Mouse (Mus musculus): ENCODE measurements around the gene Krtap5-2. TPM values are rescaled to one million over a fixed set of nuclear protein-coding genes. Genes with fewer than 3 reads are reported as not detected.
"Not testable (repeated sequence)": the region's sequence is repeated elsewhere in the genome, so short reads cannot be mapped to it uniquely, and the experiment has no call there.

Krtap5-2 gene
- polyA plus RNA-seq, 1 experiment from 2014 or later: not detected

- WGBS: 47% methylated on average over 3 of the region's 3 CpGs
Measured at GRCm38 (mm10) chr7:142169836-142170235, 6.0 kb downstream of the Krtap5-2 start.

GRCm38 (mm10) chr7:142165639-142166038 lies 10.2 kb downstream of the Krtap5-2 start, which contains the start of gene Gm4553:
Gene Gm4553, minus strand, starts transcription at chr7:142165739.
- not testable (repeated sequence) for H3K4me1 ChIP-seq (replicated peaks); H3K27me3 ChIP-seq (replicated peaks); H3K4me3 ChIP-seq; H3K4me2 ChIP-seq; ATAC-seq (ENCODE audit: insufficient number of reproducible peaks, low FRiP score); H3K36me3 ChIP-seq; H3K9me3 ChIP-seq (replicated peaks); H3K9ac ChIP-seq; H3K27ac ChIP-seq (ENCODE audit: poor library complexity, severe bottlenecking)

More at GRCm38 (mm10) chr7:142169836-142170235, 6.0 kb downstream of the Krtap5-2 start:
- Histone ChIP-seq H3K4me3 (no peak overlapping the region), H3K9me3 (replicated peaks) (no peaks in the 10 kb centered on the region), H3K4me2 (no peak overlapping the region), H3K27ac (ENCODE audit: poor library complexity, severe bottlenecking) (no peak overlapping the region), H3K36me3 (no peaks in the 10 kb centered on the region), H3K9ac (no peak overlapping the region), H3K4me1 (replicated peaks) (no peaks in the 10 kb centered on the region), H3K27me3 (replicated peaks) (peaks cover 6% of the 10 kb centered on the region; the same call in 1 of the 2 replicates)
- no peak for ATAC-seq (ENCODE audit: insufficient number of reproducible peaks, low FRiP score)

DNA sequence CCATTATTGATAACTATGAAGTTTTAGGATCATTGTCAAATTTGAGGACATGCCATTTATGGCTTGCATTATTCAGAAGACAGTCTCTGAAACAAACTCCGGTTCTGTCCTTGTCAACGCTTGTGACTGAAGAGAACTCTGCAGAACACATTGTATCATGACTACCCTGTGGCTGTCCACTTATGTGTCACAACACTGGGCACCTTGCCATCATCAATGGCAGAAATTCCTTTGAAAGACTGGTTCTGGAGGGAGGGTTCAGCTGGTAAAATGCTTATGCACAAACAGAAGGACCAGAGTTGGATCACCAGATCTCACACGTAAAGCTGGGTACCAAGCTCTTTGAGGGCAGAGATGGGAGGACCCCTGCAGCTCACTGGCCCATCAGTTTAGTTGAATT lies 16.4 kb downstream of the Krtap5-2 start:
- Histone ChIP-seq H3K27me3 (replicated peaks) (no peaks in the 10 kb centered on the region; the same call in 1 of the 2 replicates), H3K9ac (no peak overlapping the region), H3K4me1 (replicated peaks) (no peaks in the 10 kb centered on the region), H3K36me3 (no peaks in the 10 kb centered on the region), H3K4me2 (no peak overlapping the region), H3K27ac (ENCODE audit: poor library complexity, severe bottlenecking) (no peak overlapping the region), H3K9me3 (replicated peaks) (no peaks in the 10 kb centered on the region), H3K4me3 (no peak overlapping the region)
- 84% methylated on average over 3 of the region's 3 CpGs for WGBS
- ATAC-seq (ENCODE audit: insufficient number of reproducible peaks, low FRiP score): no peak

GRCm38 (mm10) chr7:142157013-142157412 lies 18.8 kb downstream of the Krtap5-2 start, which contains the start of gene Gm29735:
Gene Gm29735, minus strand, starts transcription at chr7:142157113.
- not testable (repeated sequence) for H3K4me3 ChIP-seq

DNA sequence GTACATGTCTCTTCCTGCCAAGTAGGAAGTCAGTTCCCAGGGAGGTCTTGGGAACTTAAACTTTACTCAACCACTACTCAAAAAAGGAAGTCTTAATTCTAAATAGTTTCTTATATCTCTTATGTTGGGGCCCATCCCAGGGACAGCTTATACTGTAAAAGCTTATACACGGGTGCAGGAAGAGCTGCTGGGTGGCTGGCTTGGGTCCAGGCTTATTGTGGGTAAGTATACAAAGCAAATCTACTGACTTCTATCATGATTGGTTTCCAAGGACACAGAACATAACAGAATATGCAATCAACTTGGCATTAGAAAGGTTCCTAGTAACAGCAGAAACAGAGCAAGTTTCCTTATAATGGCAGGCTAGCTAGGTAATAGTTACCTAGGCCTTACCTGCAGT lies 20.5 kb downstream of the Krtap5-2 start:
- WGBS: 69% methylated on average over 1 of the region's 1 CpGs
- no peak for ATAC-seq (ENCODE audit: insufficient number of reproducible peaks, low FRiP score)
- Histone ChIP-seq H3K27me3 (replicated peaks) (no peaks in the 10 kb centered on the region; the same call in 1 of the 2 replicates), H3K36me3 (no peaks in the 10 kb centered on the region), H3K4me2 (no peak overlapping the region), H3K9me3 (replicated peaks) (no peaks in the 10 kb centered on the region), H3K4me3 (no peak overlapping the region), H3K9ac (no peak overlapping the region), H3K4me1 (replicated peaks) (no peaks in the 10 kb centered on the region), H3K27ac (ENCODE audit: poor library complexity, severe bottlenecking) (no peak overlapping the region)

More at GRCm38 (mm10) chr7:142157013-142157412, 18.8 kb downstream of the Krtap5-2 start, which contains the start of gene Gm29735:
- not testable (repeated sequence) for H3K4me1 ChIP-seq (replicated peaks); H3K9ac ChIP-seq; H3K27me3 ChIP-seq (replicated peaks); H3K36me3 ChIP-seq; H3K9me3 ChIP-seq (replicated peaks); ATAC-seq (ENCODE audit: insufficient number of reproducible peaks, low FRiP score); H3K27ac ChIP-seq (ENCODE audit: poor library complexity, severe bottlenecking); H3K4me2 ChIP-seq
- 47% methylated on average over 2 of the region's 2 CpGs for WGBS

DNA sequence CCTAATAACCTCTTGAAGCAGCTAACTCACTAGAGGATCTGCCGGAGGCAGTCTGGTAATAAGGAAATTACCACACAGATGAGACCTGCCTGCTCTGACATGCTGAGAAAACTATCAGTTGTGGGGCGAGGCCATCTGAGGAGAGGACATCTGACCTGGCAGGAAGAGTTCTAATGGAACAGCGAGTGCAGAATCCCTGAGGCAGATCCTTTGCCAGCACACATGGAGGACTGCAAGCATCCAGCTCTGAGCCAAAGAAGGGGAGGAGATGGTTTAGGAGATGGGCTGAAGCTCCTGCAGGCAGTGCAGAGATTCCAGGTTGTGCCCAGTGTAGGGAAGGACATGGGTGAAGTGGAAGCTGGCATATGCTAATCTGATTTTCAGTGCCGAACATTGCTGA lies 23.6 kb downstream of the Krtap5-2 start:
- Histone ChIP-seq H3K9ac (no peak overlapping the region), H3K27ac (ENCODE audit: poor library complexity, severe bottlenecking) (no peak overlapping the region), H3K4me2 (no peak overlapping the region), H3K9me3 (replicated peaks) (no peaks in the 10 kb centered on the region), H3K27me3 (replicated peaks) (no peaks in the 10 kb centered on the region), H3K4me3 (no peak overlapping the region), H3K36me3 (no peaks in the 10 kb centered on the region), H3K4me1 (replicated peaks) (no peaks in the 10 kb centered on the region)
- ATAC-seq (ENCODE audit: insufficient number of reproducible peaks, low FRiP score): no peak
- WGBS: 76% methylated on average over 4 of the region's 4 CpGs

- H3K9me3 ChIP-seq (replicated peaks): no peaks in the 10 kb centered on the region
- H3K36me3 ChIP-seq: no peaks in the 10 kb centered on the region
- no peak overlapping the region for H3K27ac ChIP-seq (ENCODE audit: poor library complexity, severe bottlenecking)
- no peaks in the 10 kb centered on the region for H3K4me1 ChIP-seq (replicated peaks)
- no peak overlapping the region for H3K4me2 ChIP-seq
- H3K4me3 ChIP-seq: no peak overlapping the region
- no peak for ATAC-seq (ENCODE audit: insufficient number of reproducible peaks, low FRiP score)
- H3K27me3 ChIP-seq (replicated peaks): peaks cover 16% of the 10 kb centered on the region
- no peak overlapping the region for H3K9ac ChIP-seq
Measured at GRCm38 (mm10) chr7:142148633-142149032, 27.2 kb downstream of the Krtap5-2 start.

DNA sequence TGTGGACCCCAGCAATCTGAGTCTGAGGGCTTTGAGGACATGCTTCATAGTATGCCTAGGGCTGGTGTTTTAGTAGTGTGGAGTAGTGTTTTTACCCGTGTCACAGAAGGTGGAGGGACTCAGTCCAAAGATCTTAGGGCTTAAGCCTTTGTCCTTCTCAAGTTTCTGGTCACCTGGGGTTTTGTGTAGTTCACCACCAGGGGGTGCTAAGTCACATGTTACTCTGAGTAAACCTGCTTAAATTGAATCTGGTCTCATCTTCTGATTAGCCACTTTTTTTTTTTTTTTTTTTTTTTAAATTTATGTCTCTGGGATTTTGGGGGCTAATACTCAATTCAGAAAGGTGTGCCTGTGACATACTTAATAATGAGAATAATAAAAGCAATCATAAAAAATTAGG lies 29.8 kb downstream of the Krtap5-2 start:
- no peak overlapping the region for H3K9ac ChIP-seq

GRCm38 (mm10) chr7:142145413-142145940 lies 30.3 kb downstream of the Krtap5-2 start:
- H3K4me3 ChIP-seq: no peak overlapping the region
- ATAC-seq (ENCODE audit: insufficient number of reproducible peaks, low FRiP score): no peak
- peaks cover 9% of the 10 kb centered on the region for H3K4me1 ChIP-seq (replicated peaks)
- peaks cover 17% of the 10 kb centered on the region for H3K27me3 ChIP-seq (replicated peaks)
- no peak overlapping the region for H3K4me2 ChIP-seq
- H3K9ac ChIP-seq: no peak overlapping the region
- H3K36me3 ChIP-seq: no peaks in the 10 kb centered on the region
- no peak overlapping the region for H3K27ac ChIP-seq (ENCODE audit: poor library complexity, severe bottlenecking)
- 39% methylated on average over 4 of the region's 4 CpGs for WGBS
- H3K9me3 ChIP-seq (replicated peaks): no peaks in the 10 kb centered on the region

More for the DNA sequence above, 29.8 kb downstream of the Krtap5-2 start:
- no peak overlapping the region for H3K4me3 ChIP-seq
- ATAC-seq (ENCODE audit: insufficient number of reproducible peaks, low FRiP score): no peak
- H3K27me3 ChIP-seq (replicated peaks): peaks cover 17% of the 10 kb centered on the region
- WGBS: 8% methylated on average over 1 of the region's 1 CpGs
- no peaks in the 10 kb centered on the region for H3K36me3 ChIP-seq
- no peak overlapping the region for H3K27ac ChIP-seq (ENCODE audit: poor library complexity, severe bottlenecking)
- H3K4me1 ChIP-seq (replicated peaks): peaks cover 5% of the 10 kb centered on the region
- no peak overlapping the region for H3K4me2 ChIP-seq
- H3K9me3 ChIP-seq (replicated peaks): no peaks in the 10 kb centered on the region

- H3K4me3 ChIP-seq: no peak within 1 kb of the TSS
- peaks cover 9% of the 10 kb centered on the region for H3K4me1 ChIP-seq (replicated peaks)
- H3K4me2 ChIP-seq: no peak within 1 kb of the TSS
- H3K9me3 ChIP-seq (replicated peaks): no peaks in the 10 kb centered on the region
- WGBS: 50% methylated on average over 1 of the region's 1 CpGs
- no peak within 1 kb of the TSS for H3K27ac ChIP-seq (ENCODE audit: poor library complexity, severe bottlenecking)
- peaks cover 17% of the 10 kb centered on the region for H3K27me3 ChIP-seq (replicated peaks)
- no peaks in the 10 kb centered on the region for H3K36me3 ChIP-seq
- no peak within 1 kb of the TSS for H3K9ac ChIP-seq
- ATAC-seq (ENCODE audit: insufficient number of reproducible peaks, low FRiP score): no peak
Measured at GRCm38 (mm10) chr7:142144507-142144906, 31.3 kb downstream of the Krtap5-2 start, which contains the start of gene Gm45337. Gene Gm45337, minus strand, starts transcription at chr7:142144607.

GRCm38 (mm10) chr7:142143506-142144010 lies 32.2 kb downstream of the Krtap5-2 start:
- H3K27me3 ChIP-seq (replicated peaks): peaks cover 17% of the 10 kb centered on the region
- not testable (repeated sequence) for H3K4me1 ChIP-seq (replicated peaks); H3K27ac ChIP-seq (ENCODE audit: poor library complexity, severe bottlenecking); H3K36me3 ChIP-seq; H3K4me2 ChIP-seq; H3K4me3 ChIP-seq; ATAC-seq (ENCODE audit: insufficient number of reproducible peaks, low FRiP score); H3K9ac ChIP-seq; H3K9me3 ChIP-seq (replicated peaks)
- WGBS: 28% methylated on average over 1 of the region's 1 CpGs

GRCm38 (mm10) chr7:142140696-142141095 lies 35.1 kb downstream of the Krtap5-2 start:
- Histone ChIP-seq H3K36me3 (no peaks in the 10 kb centered on the region), H3K4me2 (no peak overlapping the region), H3K27me3 (replicated peaks) (peaks cover 17% of the 10 kb centered on the region), H3K9ac (no peak overlapping the region), H3K4me3 (no peak overlapping the region), H3K9me3 (replicated peaks) (no peaks in the 10 kb centered on the region), H3K4me1 (replicated peaks) (peaks cover 9% of the 10 kb centered on the region), H3K27ac (ENCODE audit: poor library complexity, severe bottlenecking) (no peak overlapping the region)
- WGBS: 10% methylated on average over 1 of the region's 1 CpGs
- ATAC-seq (ENCODE audit: insufficient number of reproducible peaks, low FRiP score): no peak

Measured in heart, embryonic 12.5 days (tissue).